Mouse (Mus musculus): ENCODE measurements around the gene Tectb.

- TF ChIP-seq CTCF (IDR thresholded peaks at IDR 0.05; ENCODE audit: low read depth, low read length) (no peak), POLR2A (IDR thresholded peaks at IDR 0.05; ENCODE audit: extremely low read depth, insufficient read depth, low read length) (no peak)
Measured at GRCm38 (mm10) chr19:55185074-55185473, 4.5 kb downstream of the Tectb start.

All from liver, adult 2 months (tissue).